Comparison of ENCODE assay signal across 20 mouse cellular contexts in the genomic region with DNA sequence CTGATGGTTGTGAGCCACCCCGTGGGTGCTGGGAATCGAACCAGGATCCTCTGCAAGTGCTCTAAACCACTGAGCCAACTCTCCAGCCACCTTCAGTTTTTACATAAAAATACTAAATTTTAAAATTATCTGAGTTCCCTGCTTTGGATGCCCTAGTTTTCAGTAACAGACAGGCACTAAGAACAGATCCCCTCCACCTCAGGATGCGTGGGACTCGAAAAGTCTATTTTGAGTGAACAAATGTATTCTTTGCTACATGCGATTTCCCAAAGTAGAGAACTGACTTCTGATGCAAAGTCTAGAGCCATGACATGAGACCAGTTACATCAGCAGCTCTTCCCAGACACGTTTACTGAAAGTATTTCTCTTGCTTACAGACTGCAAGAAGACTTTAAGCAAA. TPM values are rescaled to one million over a fixed set of nuclear protein-coding genes. Genes with fewer than 3 reads are reported as not detected.
DNase-seq lines count a peak whose midpoint lies in the region; ATAC-seq lines count a peak whose summit lies in the region.
"Had no signal": no experiment of that assay in that cellular context is flagged by ENCODE, and none has a peak within 500 bp of the region (broad histone marks: within the 10 kb centered on the region; RNA-seq: fewer than 3 reads in every experiment).

No protein-coding gene starts in this region.

- peak; percentile 91 for ATAC-seq in frontal cortex, adult (ENCODE audit: low TSS enrichment)
- ATAC-seq: activated CD4-positive, CD25-positive, alpha-beta regulatory T cell, adult 4 months; forebrain, embryonic 14.5 days; forebrain, postnatal 0 days; hindbrain, embryonic 16.5 days had no signal

- intact Hi-C loops in left cerebral cortex, postnatal 10 days (cut with DNase I) = no loop called here

- no peak for DNase-seq in frontal cortex, postnatal 25 days (ENCODE audit: low spot score in 2 of 2)
- peak; percentile 55 to 58 for DNase-seq in left cerebral cortex, adult 9 months (ENCODE audit: low spot score in 2 of 2)
- no peak for DNase-seq in left cerebral cortex, postnatal 10 days (ENCODE audit: extremely low spot score in 1 of 2, low spot score in 2 of 2)
- DNase-seq in right cerebral cortex, adult 2 months (ENCODE audit: low spot score in 2 of 2) = peak; percentile 53 to 59
- no peak for DNase-seq in right cerebral cortex, postnatal 4 days
- DNase-seq: adrenal gland, adult 8-10 months; adrenal gland, postnatal 36 days; cerebellum, adult 11 months; cerebellum, adult 2 months; cerebellum, adult 9-11 months; cerebellum, postnatal 25 days; forebrain, postnatal 0 days; gastrocnemius, postnatal 25 days; heart, adult 18-20 months; heart, postnatal 10 days; heart, postnatal 36 days had no signal

RNA-seq across cellular contexts. Expression of a gene that starts 17.8 kb away (rescaled TPM):
- 10 to 100 TPM; 43.6 to 47.2 TPM for total RNA-seq in left cerebral cortex, postnatal 10 days (2021)

Comparison
In these comparisons a context has a peak if more than half of its experiments do, and no peak if none do; other contexts are left out.
1. DNase-seq: peak in left cerebral cortex, adult 9 months (2 of 2) and right cerebral cortex, adult 2 months (2 of 2); none in frontal cortex, postnatal 25 days (0 of 2), left cerebral cortex, postnatal 10 days (0 of 2) and right cerebral cortex, postnatal 4 days (single experiment).